Mouse (Mus musculus) midbrain, embryonic 11.5 days (tissue): ENCODE measurements around the gene Tdrd9. TPM values are rescaled to one million over a fixed set of nuclear protein-coding genes. Genes with fewer than 3 reads are reported as not detected.

Experiments used
- ATAC-seq: fragments of 200-750 bp; cut with Nextera tagmentation; 2 replicates; pipeline ENCODE4 v1.8.0; 2017; ENCODE audit warnings: moderate TSS enrichment, moderate library complexity; ENCODE audit not compliant: low FRiP score
- DNase-seq: peaks from one replicate; pipeline ENCODE4 v3.0.0; 2015; ENCODE audit warnings: low spot score; ENCODE audit errors: missing footprints
- H3K27ac ChIP-seq: fragments of 300-500 bp; sonication (generic); 2 replicates; pipeline ENCODE4 v1.5.1; 2014; ENCODE audit warnings: low read depth, low read length
- H3K27me3 ChIP-seq: fragments of 300-500 bp; sonication (generic); 2 replicates; pipeline ENCODE4 v1.6.1; 2014; ENCODE audit warnings: mild to moderate bottlenecking, low read length, moderate library complexity, mixed read lengths; ENCODE audit not compliant: control insufficient read depth, insufficient read depth
- H3K36me3 ChIP-seq: fragments of 300-500 bp; sonication (generic); 2 replicates; pipeline ENCODE4 v1.6.1; 2014; ENCODE audit warnings: mild to moderate bottlenecking, low read length, moderate library complexity, mixed read lengths; ENCODE audit not compliant: control insufficient read depth, insufficient read depth
- H3K4me1 ChIP-seq: fragments of 300-500 bp; sonication (generic); 2 replicates; pipeline ENCODE4 v1.6.1; 2014; ENCODE audit warnings: low read length; ENCODE audit not compliant: control insufficient read depth, insufficient read depth
- H3K4me2 ChIP-seq: fragments of 300-500 bp; sonication (generic); 2 replicates; pipeline ENCODE4 v1.6.1; 2014; ENCODE audit warnings: mild to moderate bottlenecking, moderate library complexity
- H3K4me3 ChIP-seq: fragments of 300-500 bp; sonication (generic); 2 replicates; pipeline ENCODE4 v1.5.1; 2014; ENCODE audit warnings: low read depth, low read length
- H3K9ac ChIP-seq: fragments of 300-500 bp; sonication (generic); 2 replicates; pipeline ENCODE4 v1.6.1; 2014; ENCODE audit warnings: low read length
- H3K9me3 ChIP-seq: fragments of 300-500 bp; sonication (generic); 2 replicates; pipeline ENCODE4 v1.6.1; 2016; ENCODE audit warnings: low read length; ENCODE audit not compliant: control insufficient read depth
- WGBS: fragments of 180-500 bp; shearing (Covaris S2); extraction: QIAGEN DNeasy Blood & Tissue Kit; methylation state at CpG from one replicate; pipeline ENCODE4 v1.1.7; 2014; 5-methylcytosine and 5-hydroxymethylcytosine counted together
- polyA plus RNA-seq: library from polyadenylated mRNA; unstranded; fragments of >200 nt; fragmentation: Nextera tagmentation; extraction: Ambion mirVana; gene quantifications from 2 replicates; pipeline ENCODE4 v1.2.1, GENCODE M21; 2014

The Tdrd9 gene
- polyA plus RNA-seq, 1 experiment from 2014 or later = 1.4 TPM

DNA sequence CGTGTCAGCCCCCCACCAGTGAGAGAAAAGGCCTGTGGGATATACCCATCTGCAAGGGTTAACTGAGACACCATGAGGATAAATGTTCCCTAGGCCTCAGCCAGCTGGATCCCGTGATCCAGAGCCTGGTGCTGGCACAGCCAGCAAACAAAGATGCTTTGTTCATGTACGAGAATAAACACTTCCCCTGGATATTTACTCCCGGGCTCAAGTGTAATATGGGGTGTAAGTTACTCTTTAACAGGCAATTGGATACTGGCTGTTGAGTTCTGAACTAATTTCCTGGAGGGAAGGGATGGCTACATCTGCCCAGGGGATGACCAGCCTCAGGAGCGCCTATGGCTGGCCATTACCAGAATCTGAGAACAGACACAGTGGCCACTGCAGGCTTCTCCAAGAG is 19.7 kb upstream of the Tdrd9 start:
- no peaks in the 10 kb centered on the region for H3K27me3 ChIP-seq
- H3K9ac ChIP-seq = no peak overlapping the region
- DNase-seq (peak; percentile 54), ATAC-seq (no peak)
- no peaks in the 10 kb centered on the region for H3K4me1 ChIP-seq
- no peak overlapping the region for H3K4me3 ChIP-seq
- H3K4me2 ChIP-seq = no peak overlapping the region
- H3K9me3 ChIP-seq = no peaks in the 10 kb centered on the region
- WGBS = 65% methylated on average over 5 of the region's 5 CpGs
- H3K27ac ChIP-seq = no peak overlapping the region
- no peaks in the 10 kb centered on the region for H3K36me3 ChIP-seq

DNA sequence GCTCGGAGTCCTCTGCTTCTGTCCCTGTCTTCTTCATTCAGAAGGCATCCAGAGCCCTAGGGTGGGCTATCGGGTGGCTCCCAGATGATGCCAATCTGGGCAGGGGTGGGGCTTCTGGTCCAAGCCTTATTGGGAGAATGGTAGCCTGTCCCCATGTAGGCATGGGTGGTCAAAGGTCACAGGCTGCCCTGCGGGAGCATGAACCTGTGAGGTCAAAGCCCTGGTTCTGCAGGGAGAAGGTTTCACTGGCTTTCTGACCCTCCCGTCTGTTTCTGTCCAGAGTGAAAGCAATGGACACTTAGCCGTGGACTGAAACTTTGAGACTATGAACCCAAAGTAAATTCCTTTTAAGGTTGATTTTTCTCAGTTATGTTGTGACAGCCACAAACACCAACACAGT is 15.2 kb upstream of the Tdrd9 start:
- Histone ChIP-seq H3K9me3 (no peaks in the 10 kb centered on the region), H3K36me3 (peaks cover 17% of the 10 kb centered on the region), H3K27me3 (no peaks in the 10 kb centered on the region), H3K4me3 (no peak overlapping the region), H3K9ac (no peak overlapping the region), H3K4me1 (no peaks in the 10 kb centered on the region), H3K27ac (no peak overlapping the region), H3K4me2 (no peak overlapping the region)
- WGBS = 80% methylated on average over 5 of the region's 5 CpGs
- DNase-seq (no peak), ATAC-seq (no peak)

DNA sequence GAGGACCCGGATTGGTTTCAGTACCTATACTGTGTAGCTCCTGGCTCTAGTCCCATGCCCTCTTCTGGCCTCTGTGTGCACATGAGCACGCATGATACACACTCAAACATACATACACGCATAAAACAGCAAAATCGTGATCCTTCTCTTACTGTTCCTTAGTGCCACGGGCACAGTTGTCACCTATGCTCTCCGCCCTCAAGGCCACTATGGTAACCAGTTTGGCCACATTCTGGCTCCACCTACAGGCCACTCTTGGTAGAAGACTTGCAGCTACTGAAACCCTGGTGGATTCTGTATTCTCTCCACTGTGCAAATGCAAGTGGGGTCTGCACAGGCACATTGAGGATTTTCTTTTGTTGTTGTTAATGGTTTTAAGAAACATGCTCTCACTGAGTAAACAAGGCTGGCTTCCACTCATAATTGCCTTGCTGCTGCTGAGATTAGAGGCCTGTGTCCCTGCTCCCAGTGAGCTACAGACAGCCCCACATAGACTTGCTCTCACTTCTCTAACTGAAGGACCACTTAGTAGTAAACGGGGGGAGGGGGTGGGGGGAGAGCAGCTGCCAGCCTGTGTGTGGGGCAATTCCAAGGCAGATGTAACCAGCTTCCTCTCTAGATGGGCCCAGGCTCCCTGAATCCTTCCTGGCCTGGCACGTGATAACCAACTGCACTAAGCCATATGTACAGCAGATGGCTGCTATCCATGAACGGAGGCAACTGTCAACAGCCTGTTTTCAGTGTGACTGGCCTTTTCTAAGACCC is 13.1 kb upstream of the Tdrd9 start:
- Histone ChIP-seq H3K4me3 (no peak overlapping the region), H3K27me3 (no peaks in the 10 kb centered on the region), H3K36me3 (peaks cover 26% of the 10 kb centered on the region), H3K4me1 (no peaks in the 10 kb centered on the region), H3K9me3 (no peaks in the 10 kb centered on the region), H3K9ac (no peak overlapping the region), H3K27ac (no peak overlapping the region), H3K4me2 (no peak overlapping the region)
- 56% methylated on average over 9 of the region's 9 CpGs for WGBS
- ATAC-seq = peak; percentile 71
- peak; percentile 95 for DNase-seq

DNA sequence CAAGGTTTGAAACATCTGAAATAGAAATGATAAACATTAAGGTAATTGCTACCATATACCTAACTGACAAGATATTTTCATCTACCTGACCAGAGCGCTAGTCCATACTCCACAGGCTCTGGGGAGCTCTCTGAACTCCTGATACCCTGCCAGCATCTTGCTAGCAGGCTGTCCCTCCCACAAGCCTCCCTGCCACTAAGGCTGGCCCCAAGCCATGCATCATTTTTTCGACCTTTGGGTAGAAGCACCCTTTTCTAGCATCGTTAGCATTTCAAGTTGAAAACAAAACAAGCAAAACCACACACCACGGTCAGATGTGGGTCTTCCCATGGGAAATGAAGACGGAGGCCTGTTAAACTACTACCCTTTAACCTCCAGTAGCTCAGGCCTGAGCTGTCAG is 8.0 kb upstream of the Tdrd9 start:
- H3K27ac ChIP-seq = no peak overlapping the region
- H3K4me2 ChIP-seq = no peak overlapping the region
- peak; percentile 47 for DNase-seq
- H3K9ac ChIP-seq = no peak overlapping the region
- ATAC-seq = no peak
- no peaks in the 10 kb centered on the region for H3K27me3 ChIP-seq
- no peaks in the 10 kb centered on the region for H3K9me3 ChIP-seq
- H3K4me1 ChIP-seq = peaks cover 9% of the 10 kb centered on the region
- WGBS = 94% methylated on average over 5 of the region's 5 CpGs
- H3K4me3 ChIP-seq = no peak overlapping the region
- peaks cover 26% of the 10 kb centered on the region for H3K36me3 ChIP-seq

DNA sequence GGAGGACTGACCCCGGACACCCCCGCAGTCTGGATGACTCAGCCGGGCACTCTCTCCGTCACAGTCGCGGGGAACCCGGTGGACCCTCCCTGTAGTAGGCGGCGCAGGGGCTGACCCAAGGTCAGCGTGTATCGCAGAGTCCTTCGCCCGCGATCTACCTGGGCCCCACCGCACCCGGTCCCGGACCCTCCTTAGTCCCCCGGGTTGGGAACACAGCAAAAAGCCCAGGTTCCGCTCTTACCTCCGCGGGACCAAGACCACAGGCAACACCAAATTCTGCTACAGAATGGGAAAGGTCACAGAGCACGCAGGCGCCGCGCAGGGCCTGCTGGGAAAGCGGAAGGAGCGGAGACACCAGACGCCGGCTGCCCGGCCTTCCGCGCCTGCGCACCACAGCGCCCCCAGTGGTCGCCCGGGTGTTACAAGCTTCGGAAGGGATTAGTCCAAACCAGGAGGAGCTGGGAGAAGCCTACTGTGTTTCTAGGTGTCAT is 4.6 kb upstream of the Tdrd9 start, which contains the start of gene Atp5mpl:
Gene Atp5mpl, minus strand, starts transcription at position 295 of the 491 bp plus-strand sequence.
- Histone ChIP-seq H3K4me1 (peaks cover 9% of the 10 kb centered on the region), H3K27ac (no peak within 1 kb of the TSS; the same call in 1 of the 2 replicates), H3K9me3 (no peaks in the 10 kb centered on the region), H3K4me3 (peak within 1 kb of the TSS; percentile 85), H3K9ac (peak within 1 kb of the TSS; percentile 92), H3K4me2 (peak within 1 kb of the TSS; percentile 96), H3K36me3 (peaks cover 5% of the 10 kb centered on the region; the same call in 1 of the 2 replicates), H3K27me3 (no peaks in the 10 kb centered on the region)
- peak; percentile 93 for ATAC-seq
- DNase-seq = peak; percentile 100
- under 1% methylated on average over 37 of the region's 37 CpGs for WGBS

DNA sequence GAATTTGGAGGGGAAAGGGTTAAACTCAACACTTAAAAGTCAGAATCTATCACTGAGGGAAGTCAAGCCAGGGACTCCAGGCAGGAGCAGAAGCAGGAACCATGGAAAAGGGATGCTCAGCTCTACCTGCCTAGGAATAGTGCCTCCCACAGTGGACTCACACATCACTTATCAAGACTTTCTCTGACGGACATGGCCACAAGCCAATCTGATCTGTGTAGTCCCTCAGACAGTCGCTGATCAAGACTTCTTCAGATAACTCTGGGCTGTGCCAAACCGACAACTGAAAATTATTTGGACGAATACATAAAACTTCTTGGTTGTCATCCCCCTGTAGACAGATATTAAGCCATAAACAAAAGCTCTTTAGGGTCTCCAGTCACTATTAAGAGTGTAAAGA is 1.3 kb upstream of the Tdrd9 start:
- peak; percentile 53 for DNase-seq
- ATAC-seq = no peak

DNA sequence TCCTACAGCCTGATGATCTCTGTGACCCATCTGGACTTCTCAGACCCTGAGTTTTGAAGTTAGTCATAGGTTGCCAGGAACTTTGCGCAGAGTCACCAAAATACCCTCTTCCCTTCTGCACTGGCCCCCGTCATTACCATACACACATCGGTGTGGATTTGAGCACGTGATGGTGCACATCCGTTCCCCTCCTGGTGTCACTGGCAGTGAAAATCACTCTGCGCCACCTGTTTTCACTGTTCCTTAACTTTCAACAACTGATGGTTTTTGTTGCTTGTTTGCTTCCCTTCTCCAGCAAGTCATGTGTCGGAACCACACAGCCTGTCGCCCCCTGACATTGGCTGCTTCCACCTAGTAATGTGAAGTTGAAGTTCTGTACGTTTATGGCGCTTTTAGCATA is 1.1 kb downstream of the Tdrd9 start:
- no peak overlapping the region for H3K4me3 ChIP-seq
- H3K4me2 ChIP-seq = no peak overlapping the region
- no peak overlapping the region for H3K9ac ChIP-seq
- H3K9me3 ChIP-seq = no peaks in the 10 kb centered on the region
- no peaks in the 10 kb centered on the region for H3K4me1 ChIP-seq
- DNase-seq = peak; percentile 8
- H3K27ac ChIP-seq = no peak overlapping the region
- 90% methylated on average over 10 of the region's 10 CpGs for WGBS
- H3K36me3 ChIP-seq = no peaks in the 10 kb centered on the region
- no peaks in the 10 kb centered on the region for H3K27me3 ChIP-seq
- no peak for ATAC-seq

More for the DNA sequence above, 1.3 kb upstream of the Tdrd9 start:
- Histone ChIP-seq H3K4me2 (no peak overlapping the region), H3K4me3 (no peak overlapping the region), H3K36me3 (no peaks in the 10 kb centered on the region), H3K9me3 (no peaks in the 10 kb centered on the region), H3K27me3 (no peaks in the 10 kb centered on the region), H3K4me1 (peaks cover 9% of the 10 kb centered on the region), H3K27ac (no peak overlapping the region), H3K9ac (no peak overlapping the region)
- 82% methylated on average over 4 of the region's 4 CpGs for WGBS

DNA sequence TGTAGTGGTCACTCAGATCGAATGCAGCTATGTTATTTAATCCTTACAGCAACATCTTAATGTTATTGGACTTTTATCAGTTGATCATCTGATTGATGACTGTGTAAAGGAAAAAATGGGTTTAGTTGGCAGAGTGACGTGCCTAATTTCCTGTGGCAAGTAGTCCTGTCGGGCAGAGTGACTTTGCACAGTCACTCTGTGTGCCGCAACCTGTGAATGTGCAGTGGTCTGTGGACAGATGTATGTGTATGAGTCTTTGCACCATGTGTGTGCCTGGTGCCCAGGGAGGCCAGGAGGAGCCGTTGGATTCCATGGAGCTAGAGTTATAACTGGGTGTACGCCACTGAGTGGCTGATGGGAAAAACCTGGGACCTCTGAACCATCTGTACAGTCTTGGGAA is 3.2 kb downstream of the Tdrd9 start:
- 90% methylated on average over 6 of the region's 6 CpGs for WGBS
- DNase-seq (peak; percentile 47), ATAC-seq (no peak)
- Histone ChIP-seq H3K9ac (no peak overlapping the region), H3K9me3 (no peaks in the 10 kb centered on the region), H3K4me2 (no peak overlapping the region), H3K27ac (no peak overlapping the region), H3K4me3 (no peak overlapping the region), H3K27me3 (no peaks in the 10 kb centered on the region), H3K36me3 (no peaks in the 10 kb centered on the region), H3K4me1 (no peaks in the 10 kb centered on the region)

DNA sequence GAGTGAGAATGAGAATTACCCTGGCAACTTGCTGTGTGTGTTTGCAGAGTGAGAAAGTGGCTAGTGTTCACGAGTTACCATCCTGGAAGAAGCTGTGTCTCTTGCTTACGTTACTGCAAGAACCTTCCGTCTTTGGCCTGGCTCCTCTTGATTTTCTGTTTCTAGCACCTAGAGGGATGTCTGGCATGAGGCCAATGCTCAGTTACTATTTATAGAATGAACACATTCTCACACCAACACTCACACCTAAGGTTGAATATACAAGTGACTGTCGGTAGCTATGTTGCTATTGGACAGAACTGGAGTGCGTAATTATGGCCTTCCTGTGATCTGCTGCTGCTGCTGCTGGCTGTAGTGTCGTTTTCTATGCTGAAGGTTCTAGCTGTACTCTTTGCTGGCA is 5.8 kb downstream of the Tdrd9 start:
- ATAC-seq (no peak), DNase-seq (no peak)
- Histone ChIP-seq H3K9ac (no peak overlapping the region), H3K27me3 (no peaks in the 10 kb centered on the region), H3K27ac (no peak overlapping the region), H3K4me3 (no peak overlapping the region), H3K9me3 (no peaks in the 10 kb centered on the region), H3K4me2 (no peak overlapping the region), H3K36me3 (no peaks in the 10 kb centered on the region), H3K4me1 (no peaks in the 10 kb centered on the region)
- WGBS = 77% methylated on average over 6 of the region's 6 CpGs
